Mouse (Mus musculus): ENCODE results near the gene Prpf8.
A peak's percentile ranks its signal among the peaks of the same experiment; 100 is the strongest.
"Not testable (repeated sequence)": the region's sequence is repeated elsewhere in the genome, so short reads cannot be mapped to it uniquely, and the experiment has no call there.

Gene Prpf8

DNA sequence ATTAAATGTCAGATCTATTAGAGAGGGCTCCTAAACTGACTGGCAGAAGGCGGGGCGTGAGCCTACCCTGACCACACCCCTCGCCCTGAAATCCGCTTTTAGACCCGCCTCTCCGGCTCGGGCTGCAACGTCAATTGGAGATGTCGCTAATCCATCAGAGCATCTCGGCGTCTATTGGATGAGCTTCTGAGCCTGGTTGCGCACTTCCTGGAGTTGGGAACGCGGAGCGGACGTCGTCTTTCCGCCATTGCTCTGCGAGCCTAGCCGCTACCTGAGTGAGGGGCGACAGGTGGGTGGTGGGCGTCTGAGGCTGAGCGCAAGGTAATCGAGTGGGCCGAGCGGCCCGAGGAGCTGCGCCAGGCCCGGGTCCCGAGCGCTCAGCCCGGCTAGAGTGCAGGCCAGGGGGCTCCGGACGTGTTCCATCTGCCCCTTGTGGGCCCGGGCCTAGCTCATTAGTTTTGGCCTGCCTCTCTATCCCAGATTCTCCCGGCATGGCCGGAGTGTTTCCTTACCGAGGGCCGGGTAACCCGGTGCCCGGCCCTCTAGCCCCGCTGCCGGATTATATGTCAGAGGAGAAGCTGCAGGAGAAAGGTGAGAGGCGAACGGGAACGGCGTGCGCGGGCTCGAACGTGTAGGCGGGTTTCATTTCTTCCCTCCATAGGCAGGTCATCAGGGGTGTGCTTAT lies at the start of gene Prpf8:
Gene Prpf8 (plus strand): TSS at position 216 of the 685 bp plus-strand sequence.
- peak; percentile 95 for DNase-seq (ENCODE audit: extremely low spot score, low read depth, low spot score)

GRCm38 (mm10) chr11:75438194-75438593 lies 48.4 kb upstream of the Prpf8 start:
- no peak for DNase-seq (ENCODE audit: extremely low spot score, low read depth, low spot score)

GRCm38 (mm10) chr11:75438804-75439203 lies 47.8 kb upstream of the Prpf8 start:
- DNase-seq (ENCODE audit: extremely low spot score, low read depth, low spot score) = no peak

DNA sequence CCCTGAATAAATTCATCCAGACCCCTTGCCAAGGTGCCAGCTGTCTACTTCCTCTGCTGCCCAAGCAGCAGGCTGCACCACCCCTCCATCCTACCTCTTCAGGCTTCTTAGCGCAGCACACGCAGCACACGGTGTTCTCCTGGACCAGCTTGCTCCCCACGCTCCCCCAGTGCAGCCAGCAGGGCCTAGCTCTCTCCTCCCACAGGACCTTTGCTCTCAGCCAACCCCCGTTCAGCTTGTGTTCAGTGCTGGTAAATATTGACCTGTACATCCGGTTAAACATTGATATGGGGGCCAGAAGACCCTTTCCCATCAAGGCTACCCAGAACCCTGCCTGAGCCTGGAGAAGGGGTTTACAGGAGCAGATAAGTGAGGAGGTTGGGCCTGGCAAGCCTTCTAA lies 47.3 kb upstream of the Prpf8 start, which contains the start of gene Serpinf2:
Gene Serpinf2 (minus strand): TSS at position 229 of the 400 bp plus-strand sequence.
- no peak for DNase-seq (ENCODE audit: extremely low spot score, low read depth, low spot score)

DNA sequence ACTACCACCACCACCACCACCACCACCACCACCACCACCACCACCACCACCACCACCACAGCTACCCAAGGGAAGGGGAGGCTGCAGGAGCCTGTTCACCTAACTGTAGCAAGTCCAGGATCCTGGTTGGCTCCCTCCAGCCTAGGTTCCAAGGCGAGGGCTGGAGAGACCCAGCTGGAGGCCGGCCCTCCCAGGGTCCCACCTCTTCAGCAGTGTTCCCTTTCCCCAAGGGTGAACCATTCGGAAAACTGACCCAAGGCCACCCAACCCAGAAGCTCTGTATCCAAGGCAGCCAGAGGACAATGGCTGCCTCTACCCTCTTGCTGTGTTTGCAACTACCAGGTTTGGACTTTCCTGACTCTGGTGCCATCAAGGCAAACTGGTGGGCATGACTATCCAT lies 46.7 kb upstream of the Prpf8 start:
- DNase-seq (ENCODE audit: extremely low spot score, low read depth, low spot score) = no peak

DNA sequence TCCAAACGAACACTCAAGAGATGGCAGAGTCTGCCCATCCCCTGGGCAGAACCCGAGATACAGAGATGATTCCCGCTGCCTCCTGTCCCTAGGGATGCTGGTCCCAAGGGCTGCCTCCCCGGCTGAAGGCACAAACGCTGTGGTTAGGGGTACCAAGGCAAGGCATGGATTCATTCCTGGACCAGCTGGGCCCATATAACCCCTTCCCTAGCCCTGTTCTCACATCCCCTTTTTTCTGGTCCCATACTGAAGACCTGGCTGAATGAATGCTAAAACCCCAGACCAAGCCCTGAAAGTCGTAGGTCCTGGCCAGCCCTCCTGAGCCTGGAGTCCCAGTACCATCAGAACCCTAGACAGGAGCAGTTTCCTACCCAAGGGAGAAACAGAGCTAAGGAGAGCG lies 45.6 kb upstream of the Prpf8 start:
- DNase-seq (ENCODE audit: extremely low spot score, low read depth, low spot score) = no peak

DNA sequence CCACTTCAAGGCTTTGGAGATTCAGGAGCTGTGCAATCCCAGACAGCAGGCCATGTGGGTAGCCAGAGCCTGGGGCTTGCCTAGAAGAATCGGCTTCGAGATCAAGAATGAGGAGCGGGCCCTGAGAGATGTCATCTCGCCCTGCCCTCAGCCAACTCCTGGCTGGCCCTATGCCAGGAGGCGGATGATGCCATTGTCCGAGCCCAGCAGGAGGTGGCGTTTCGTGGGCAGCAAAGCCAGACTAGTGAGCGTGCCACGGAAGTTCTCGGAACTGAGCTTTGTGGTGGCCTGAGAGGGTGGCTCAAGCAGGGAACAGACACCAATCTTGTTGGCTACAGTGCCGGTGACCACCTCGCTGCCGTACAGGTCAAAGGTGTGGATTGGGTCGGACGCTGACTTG lies 45.0 kb upstream of the Prpf8 start:
- DNase-seq (ENCODE audit: extremely low spot score, low read depth, low spot score) = no peak

DNA sequence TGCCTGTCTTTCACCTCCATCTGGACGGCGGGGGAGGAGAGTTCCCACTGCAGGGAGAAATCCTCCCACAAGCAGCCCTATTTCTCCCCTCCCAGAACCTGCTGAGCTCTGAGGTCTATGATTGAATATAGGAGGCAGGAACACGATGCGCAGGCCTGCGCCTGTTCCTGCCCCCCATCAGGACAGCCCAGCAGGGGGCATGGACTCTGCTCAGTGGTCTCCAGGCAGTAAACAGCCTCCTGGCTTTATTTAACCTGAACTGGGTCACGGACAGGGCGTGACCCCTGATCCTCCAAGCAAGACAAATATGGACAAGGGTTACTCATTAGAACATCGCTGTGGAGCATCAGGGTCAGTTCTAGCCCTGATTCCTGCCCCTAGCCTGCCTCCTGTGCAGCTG lies 42.9 kb upstream of the Prpf8 start:
- DNase-seq (ENCODE audit: extremely low spot score, low read depth, low spot score) = no peak

DNA sequence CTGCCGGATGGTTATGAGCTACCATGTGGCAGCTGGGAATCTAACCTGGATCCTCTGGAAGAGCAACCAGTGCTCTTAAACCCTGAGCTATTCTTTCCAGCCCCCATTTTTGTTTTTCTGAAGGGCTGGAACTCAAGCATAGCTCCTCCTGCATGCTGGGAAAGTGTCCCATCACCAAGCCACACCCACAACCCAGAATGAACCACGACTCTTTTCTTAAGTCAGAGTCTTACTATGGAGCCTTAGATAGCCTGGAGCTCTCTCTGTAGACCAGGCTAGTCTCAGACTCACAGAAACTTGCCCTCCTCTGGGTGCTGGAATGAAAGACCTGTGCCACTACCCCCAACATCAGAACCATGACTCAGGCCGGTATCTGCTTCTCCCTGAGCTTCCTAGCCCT lies 38.0 kb upstream of the Prpf8 start:
- no peak for DNase-seq (ENCODE audit: extremely low spot score, low read depth, low spot score)

DNA sequence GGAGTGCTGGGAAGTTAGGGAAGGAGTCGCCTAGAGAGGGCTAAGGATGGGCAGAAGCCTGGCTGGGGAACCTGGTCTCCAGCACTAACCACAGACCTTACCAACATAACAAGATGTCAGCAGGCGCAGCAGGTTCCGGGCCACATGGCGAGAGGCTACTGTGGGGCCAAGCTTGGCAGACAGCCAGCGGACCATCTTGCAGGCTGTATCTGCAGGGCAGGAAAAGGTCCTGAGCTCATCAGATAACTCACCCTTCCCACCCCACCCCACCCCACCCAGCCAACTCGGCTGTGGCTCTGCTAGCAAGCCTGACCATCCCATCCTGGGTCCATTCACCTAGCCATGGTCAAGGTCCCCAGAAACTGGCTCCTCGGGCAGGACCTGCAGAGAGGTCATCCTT lies 36.9 kb upstream of the Prpf8 start:
- DNase-seq (ENCODE audit: extremely low spot score, low read depth, low spot score) = no peak

DNA sequence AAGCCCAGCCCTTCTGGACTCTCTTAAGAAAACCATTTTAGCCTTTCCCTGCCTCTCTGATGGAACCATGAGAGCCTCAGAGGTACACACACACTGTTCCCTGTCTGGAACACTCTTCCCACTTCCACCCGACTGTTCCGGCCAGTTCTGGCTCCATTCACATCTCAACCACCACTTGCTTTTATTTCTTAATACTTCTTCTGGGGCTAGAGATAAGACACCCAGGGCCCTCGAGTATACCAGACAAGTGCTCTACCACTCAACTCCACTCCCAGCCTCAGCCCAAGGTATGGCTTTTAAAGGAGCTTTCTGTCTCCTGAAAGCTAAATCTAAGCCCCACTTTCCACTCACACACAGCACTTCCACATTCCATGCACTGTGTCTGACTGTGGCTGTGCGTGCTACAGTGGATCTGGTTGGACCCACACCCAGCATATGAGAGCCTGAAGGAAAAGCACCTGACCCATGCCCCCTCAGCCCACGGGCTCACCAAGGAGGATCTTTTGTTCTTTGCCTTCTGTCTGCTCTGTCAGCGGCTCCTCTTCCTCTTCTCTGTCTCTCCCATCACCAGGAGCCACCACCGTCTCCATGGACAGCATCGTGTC lies 36.2 kb upstream of the Prpf8 start:
- no peak for DNase-seq (ENCODE audit: extremely low spot score, low read depth, low spot score)

GRCm38 (mm10) chr11:75450936-75451335 lies 35.7 kb upstream of the Prpf8 start:
- DNase-seq (ENCODE audit: extremely low spot score, low read depth, low spot score) = no peak

GRCm38 (mm10) chr11:75452081-75452480 lies 34.5 kb upstream of the Prpf8 start:
- DNase-seq (ENCODE audit: extremely low spot score, low read depth, low spot score) = no peak

GRCm38 (mm10) chr11:75452812-75453557 lies 33.6 kb upstream of the Prpf8 start:
- no peak for DNase-seq (ENCODE audit: extremely low spot score, low read depth, low spot score)

GRCm38 (mm10) chr11:75453991-75454930 lies 32.4 kb upstream of the Prpf8 start, which contains the start of gene Wdr81:
TSS of gene Wdr81 (minus strand) at chr11:75454717.
- peak; percentile 64 for DNase-seq (ENCODE audit: extremely low spot score, low read depth, low spot score)

DNA sequence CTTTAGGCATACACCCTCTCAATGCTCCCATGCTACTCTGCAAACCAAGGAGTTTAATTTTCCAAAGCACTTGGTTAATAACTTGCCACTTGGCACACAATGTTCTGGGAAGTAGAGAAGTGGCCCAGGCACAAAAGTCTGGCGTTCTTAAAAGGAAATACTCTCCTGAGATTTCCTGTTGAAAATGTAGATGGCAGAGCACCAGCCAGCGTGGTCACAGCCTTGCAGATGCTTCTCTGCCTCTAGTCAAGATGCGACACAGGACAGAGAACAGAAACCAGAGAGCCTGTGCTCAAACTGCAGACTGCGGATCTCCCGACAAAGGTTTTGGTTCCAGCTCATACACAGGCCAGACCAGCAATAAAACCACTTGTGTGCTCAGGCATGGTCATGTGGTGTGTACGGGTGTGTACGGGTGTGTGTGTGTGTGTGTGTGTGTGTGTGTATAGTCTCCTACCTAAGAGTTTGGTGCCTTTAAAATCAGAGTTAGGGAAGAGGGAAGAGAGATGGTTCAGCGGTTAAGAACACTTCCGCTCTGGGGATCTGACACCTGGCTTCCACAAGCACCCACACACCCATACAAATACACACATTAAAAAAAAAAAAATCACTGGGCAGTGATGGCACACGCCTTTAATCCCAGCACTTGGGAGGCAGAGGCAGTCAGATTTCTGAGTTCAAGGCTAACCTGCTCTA lies 31.4 kb upstream of the Prpf8 start:
- DNase-seq (ENCODE audit: extremely low spot score, low read depth, low spot score) = no peak

GRCm38 (mm10) chr11:75455971-75456370 lies 30.6 kb upstream of the Prpf8 start:
- DNase-seq (ENCODE audit: extremely low spot score, low read depth, low spot score) = not testable (repeated sequence)

DNA sequence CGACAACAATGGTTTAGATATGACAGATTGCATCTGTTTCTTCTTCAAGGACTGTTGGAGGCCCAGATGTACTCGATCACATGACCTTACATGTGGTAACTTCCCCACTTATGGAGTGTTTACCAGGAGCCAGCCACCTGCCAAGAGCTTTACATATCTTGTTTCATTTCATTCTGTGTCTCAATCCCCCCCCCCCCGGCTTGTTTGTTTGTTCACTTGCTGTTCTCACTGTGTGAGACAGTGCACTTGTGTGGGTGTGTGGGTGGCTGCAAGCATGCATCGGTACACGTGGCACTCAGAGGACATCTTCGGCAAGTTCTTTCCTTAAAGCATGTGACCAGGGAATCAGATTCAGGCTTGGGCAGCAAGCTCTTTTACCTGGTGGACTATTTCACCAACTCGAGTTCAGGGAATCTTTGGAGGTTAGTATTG lies 30.2 kb upstream of the Prpf8 start:
- no peak for DNase-seq (ENCODE audit: extremely low spot score, low read depth, low spot score)

- DNase-seq (ENCODE audit: extremely low spot score, low read depth, low spot score) = no peak
Measured at GRCm38 (mm10) chr11:75458169-75458568, 28.4 kb upstream of the Prpf8 start.

DNA sequence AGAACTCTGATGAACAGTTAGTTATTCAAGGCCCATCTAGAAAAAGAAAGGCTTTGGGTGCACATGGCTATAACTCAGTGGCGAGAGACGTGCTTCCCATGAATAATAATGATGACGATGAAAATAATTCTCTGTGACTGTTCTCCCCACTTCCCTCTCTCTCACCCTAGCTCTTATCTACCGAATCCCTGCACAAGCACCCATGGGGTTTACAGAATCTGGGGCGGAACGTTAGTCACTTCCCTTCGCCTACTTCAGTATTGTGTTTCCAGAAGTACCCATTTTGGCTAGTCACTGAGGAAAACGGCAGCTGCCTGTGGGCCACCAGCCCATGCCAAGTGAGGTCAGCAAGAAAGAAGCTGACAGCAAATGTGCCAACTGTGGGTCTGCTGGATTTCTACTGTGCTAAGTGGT lies 28.0 kb upstream of the Prpf8 start:
- DNase-seq (ENCODE audit: extremely low spot score, low read depth, low spot score) = no peak

Measured in hindlimb bud, embryonic 11.5 days (tissue).